Mouse (Mus musculus) ES-E14 (cell line): ENCODE measurements around the gene Vmn1r80. TPM values are rescaled to one million over a fixed set of nuclear protein-coding genes. Genes with fewer than 3 reads are reported as not detected.
"Not testable (repeated sequence)": the region's sequence is repeated elsewhere in the genome, so short reads cannot be mapped to it uniquely, and the experiment has no call there.

Experiments
- DNase-seq: peaks from one replicate; pipeline ENCODE4 v3.0.0-alpha.2; 2013; ENCODE audit warnings: low read depth, low spot score
- H3K27ac ChIP-seq: 2 replicates; pipeline ENCODE4 v1.5.1; 2012; ENCODE audit warnings: low read depth, mild to moderate bottlenecking, low read length, moderate library complexity, mixed read lengths; ENCODE audit not compliant: poor library complexity, insufficient read depth, severe bottlenecking
- H3K36me3 ChIP-seq: 2 replicates; pipeline ENCODE4 v1.6.1; 2012; ENCODE audit warnings: mild to moderate bottlenecking, low read length, moderate library complexity, mixed read lengths; ENCODE audit not compliant: control insufficient read depth, poor library complexity, insufficient read depth, severe bottlenecking
- H3K4me1 ChIP-seq, 2 experiments: fragments of 150-350 bp in 1 of 2; sonication (generic) in 1 of 2; 2 replicates each; pipeline ENCODE4 v1.6.1; 2012; ENCODE audit warnings: low read length in 2 of 2, mild to moderate bottlenecking in 1 of 2, mixed read lengths in 1 of 2; ENCODE audit not compliant: control insufficient read depth in 2 of 2, insufficient read depth in 2 of 2, poor library complexity in 1 of 2
- H3K4me3 ChIP-seq, 2 experiments: fragments of 150-350 bp in 1 of 2; sonication (generic) in 1 of 2; 2 replicates each; pipeline ENCODE4 v1.5.1; 2012; ENCODE audit warnings: low read length in 2 of 2, low read depth in 1 of 2, mild to moderate bottlenecking in 1 of 2, mixed read lengths in 1 of 2; ENCODE audit not compliant: insufficient read depth in 1 of 2, poor library complexity in 1 of 2, severe bottlenecking in 1 of 2
- H3K9ac ChIP-seq: 2 replicates; pipeline ENCODE4 v1.6.1; 2012; ENCODE audit warnings: low read depth, mild to moderate bottlenecking, low read length, mixed read lengths; ENCODE audit not compliant: poor library complexity, insufficient read depth, severe bottlenecking
- H3K9me3 ChIP-seq: fragments of 150-350 bp; sonication (generic); 2 replicates; pipeline ENCODE4 v1.6.1; 2012; ENCODE audit warnings: low read depth, mild to moderate bottlenecking, low read length; ENCODE audit not compliant: control insufficient read depth, insufficient read depth
- CHD2 ChIP-seq: IDR thresholded peaks from 2 replicates; pipeline ENCODE4 v1.6.1; 2014; ENCODE audit warnings: mild to moderate bottlenecking, low read depth, low read length, inconsistent platforms
- HCFC1 ChIP-seq: IDR thresholded peaks from 2 replicates; pipeline ENCODE4 v1.6.1; 2012; ENCODE audit warnings: low read length, inconsistent platforms, borderline replicate concordance; ENCODE audit not compliant: insufficient read depth
- MAFK ChIP-seq: IDR thresholded peaks from 2 replicates; pipeline ENCODE4 v1.6.1; 2014; ENCODE audit warnings: mild to moderate bottlenecking, low read depth, low read length, inconsistent platforms; ENCODE audit not compliant: insufficient read depth
- ZC3H11A ChIP-seq: IDR thresholded peaks from 2 replicates; pipeline ENCODE4 v1.6.1; 2012; ENCODE audit warnings: low read depth, mild to moderate bottlenecking, inconsistent platforms, low read length, borderline replicate concordance
- ZNF384 ChIP-seq: IDR thresholded peaks from 2 replicates; pipeline ENCODE4 v1.6.1; 2012; ENCODE audit warnings: low read depth, low read length, inconsistent platforms
- in situ Hi-C, 2 experiments: fragments of 600-800 bp; cut with MboI; formaldehyde crosslinking; loops; one replicate each; pipeline ENCODE4 v1.15.1; 2025; ENCODE audit warnings: low sequenced_read_pairs in 2 of 2, inconsistent platforms in 1 of 2; ENCODE audit not compliant: unreplicated experiment in 2 of 2
- total RNA-seq: library from RNA; depleted of rRNA; stranded (reverse); fragments of 300-350 nt; gene quantifications from 2 replicates; pipeline ENCODE4 v1.2.3, GENCODE M21; 2012; rRNA removed

Vmn1r80 gene
- not detected in 2 replicates for total RNA-seq

DNA sequence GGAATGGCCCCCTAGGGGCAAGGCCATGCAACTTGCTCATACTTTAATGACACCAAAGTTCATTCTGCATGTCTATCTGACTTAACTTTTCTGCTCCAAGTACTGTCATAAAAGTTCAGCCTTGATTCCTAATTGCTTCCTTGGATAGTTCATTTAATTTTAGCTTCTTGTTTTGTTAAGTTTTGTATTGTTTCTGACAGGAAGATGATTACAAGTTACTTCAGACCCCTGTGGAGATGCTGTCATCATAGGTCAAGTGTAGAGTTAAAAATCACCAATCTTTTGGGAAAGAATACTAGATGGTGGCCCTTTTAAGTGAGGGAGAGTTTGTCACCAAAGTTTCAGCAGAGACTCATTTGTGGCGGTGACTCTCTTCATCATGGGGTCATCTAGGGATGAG is at the start of gene Vmn1r80:
Gene Vmn1r80, plus strand, starts transcription at position 301 of the 400 bp plus-strand sequence.
- no peaks in the 10 kb centered on the region for H3K9me3 ChIP-seq
- H3K4me3 ChIP-seq = no peak within 1 kb of the TSS
- H3K27ac ChIP-seq = no peak within 1 kb of the TSS
- H3K9ac ChIP-seq = no peak within 1 kb of the TSS
- DNase-seq = no peak
- TF ChIP-seq HCFC1 (no peak), ZNF384 (no peak), CHD2 (no peak)
- H3K36me3 ChIP-seq = no peaks in the 10 kb centered on the region
- in situ Hi-C loops = no loop called here
- H3K4me1 ChIP-seq = no peaks in the 10 kb centered on the region

DNA sequence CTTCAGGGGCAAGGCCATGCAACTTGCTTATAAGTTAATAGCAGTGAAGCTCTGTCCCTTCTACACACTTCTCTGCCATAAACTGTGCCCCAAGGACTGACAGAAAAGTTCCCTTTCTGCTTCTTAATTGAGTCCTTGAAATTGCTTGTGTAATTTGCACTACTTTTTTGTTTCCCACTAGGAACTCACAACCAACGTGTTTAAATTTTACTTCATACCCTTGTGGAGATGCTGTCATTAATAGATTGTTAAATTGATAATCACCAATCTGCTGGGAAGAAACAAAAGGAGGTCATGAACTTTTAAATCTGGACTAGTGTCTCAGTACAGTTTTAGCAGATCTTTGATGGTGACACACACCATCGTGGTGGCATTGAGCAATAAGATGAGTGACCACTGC is 39.1 kb upstream of the Vmn1r80 start, which contains the start of gene Vmn1r78:
Gene Vmn1r78, plus strand, starts transcription at position 301 of the 400 bp plus-strand sequence.
- Histone ChIP-seq H3K9ac (no peak within 1 kb of the TSS), H3K36me3 (no peaks in the 10 kb centered on the region), H3K4me3 (no peak within 1 kb of the TSS), H3K27ac (no peak within 1 kb of the TSS), H3K9me3 (no peaks in the 10 kb centered on the region), H3K4me1 (no peaks in the 10 kb centered on the region)
- no peak for TF ChIP-seq MAFK
- TF ChIP-seq ZNF384 = no peak
- no peak for TF ChIP-seq HCFC1
- no peak for TF ChIP-seq ZC3H11A
- no peak for TF ChIP-seq CHD2
- in situ Hi-C loops = no loop called here
- no peak for DNase-seq

DNA sequence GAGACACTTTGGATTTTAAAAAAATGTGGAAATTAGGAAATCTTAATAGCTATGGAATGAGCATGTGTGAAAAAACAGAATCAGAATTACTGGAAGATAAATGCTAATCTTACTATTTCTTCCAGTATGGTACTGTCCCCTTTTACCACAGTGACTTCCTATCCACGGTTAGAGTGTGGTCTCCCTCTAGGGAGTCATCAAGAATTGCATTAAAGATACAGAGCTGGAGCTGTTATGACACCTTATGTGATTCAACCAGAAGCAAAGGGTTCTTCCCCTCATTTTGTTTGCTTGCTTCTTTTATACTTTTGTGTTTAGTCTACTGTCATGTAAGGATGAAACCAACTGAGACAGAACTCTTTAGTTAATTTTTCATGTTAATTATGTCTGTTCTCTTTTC is 32.6 kb upstream of the Vmn1r80 start:
- H3K4me1 ChIP-seq, H3K9ac ChIP-seq, H3K9me3 ChIP-seq, H3K4me3 ChIP-seq, in situ Hi-C loops, DNase-seq, H3K36me3 ChIP-seq, H3K27ac ChIP-seq: not testable (repeated sequence)

DNA sequence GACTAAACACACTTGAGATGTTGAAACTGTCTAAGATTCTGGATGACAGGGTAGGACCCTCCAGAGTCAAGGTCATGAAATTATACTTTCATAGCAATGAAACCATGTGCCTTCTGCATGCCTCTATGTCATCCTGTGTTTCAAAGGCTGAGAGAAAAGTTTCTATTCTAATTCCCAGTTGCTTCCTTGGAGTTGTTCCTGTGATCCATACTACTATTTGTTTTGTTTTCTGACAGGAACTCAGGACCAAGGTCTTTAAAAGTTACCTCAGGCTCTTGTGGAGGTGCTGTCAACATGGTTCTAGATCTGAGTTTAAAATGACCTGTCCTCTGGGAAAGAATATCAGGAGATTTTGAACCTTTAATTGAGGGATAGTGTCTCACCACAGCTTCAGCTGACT is 18.1 kb upstream of the Vmn1r80 start, which contains the start of gene Vmn1r79:
Gene Vmn1r79, plus strand, starts transcription at position 301 of the 400 bp plus-strand sequence.
- DNase-seq, H3K4me1 ChIP-seq, in situ Hi-C loops: not testable (repeated sequence)

DNA sequence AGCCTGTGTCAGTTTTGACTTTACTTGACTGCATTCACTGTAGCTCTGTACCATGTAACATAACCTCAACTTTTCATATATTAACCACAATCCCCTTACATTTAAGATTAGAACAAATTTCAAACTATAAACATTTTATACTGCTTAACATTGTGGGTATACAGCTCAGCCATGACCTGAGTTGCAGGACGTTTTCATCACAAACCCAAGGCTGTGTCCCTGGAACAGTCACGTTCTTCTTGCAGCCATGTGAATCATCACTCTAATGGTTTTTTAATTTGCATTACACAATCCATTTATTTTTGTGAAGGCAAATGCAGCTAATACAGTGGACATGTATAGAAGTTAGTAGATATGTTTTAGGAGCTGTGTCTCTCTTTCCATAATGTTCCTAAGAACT is 16.2 kb upstream of the Vmn1r80 start:
- H3K9ac ChIP-seq, H3K4me1 ChIP-seq, H3K4me3 ChIP-seq, H3K36me3 ChIP-seq, H3K27ac ChIP-seq, H3K9me3 ChIP-seq, DNase-seq, in situ Hi-C loops: not testable (repeated sequence)

More for the DNA sequence above, 18.1 kb upstream of the Vmn1r80 start, which contains the start of gene Vmn1r79:
- not testable (repeated sequence) for H3K9me3 ChIP-seq, H3K27ac ChIP-seq, H3K36me3 ChIP-seq, H3K4me3 ChIP-seq, H3K9ac ChIP-seq
